Mouse (Mus musculus): Measurements from ENCODE around the gene Commd1.
A peak's percentile ranks its signal among the peaks of the same experiment; 100 is the strongest.

The Commd1 gene

GRCm38 (mm10) chr11:22885350-22885749 is 96.8 kb downstream of the Commd1 start:
- no peak for DNase-seq (ENCODE audit: low spot score)

GRCm38 (mm10) chr11:22883676-22884075 is 98.5 kb downstream of the Commd1 start:
- DNase-seq (ENCODE audit: low spot score): no peak

GRCm38 (mm10) chr11:22882926-22883325 is 99.3 kb downstream of the Commd1 start:
- DNase-seq (ENCODE audit: low spot score): no peak

- no peak for DNase-seq (ENCODE audit: low spot score)
These were observed 101.6 kb downstream of the Commd1 start for GRCm38 (mm10) chr11:22880383-22881172.

- DNase-seq (ENCODE audit: low spot score): no peak
These were observed 102.5 kb downstream of the Commd1 start for GRCm38 (mm10) chr11:22879645-22880044.

GRCm38 (mm10) chr11:22876680-22877330 is 105.4 kb downstream of the Commd1 start:
- no peak for DNase-seq (ENCODE audit: low spot score)

GRCm38 (mm10) chr11:22875279-22875678 is 106.9 kb downstream of the Commd1 start:
- no peak for DNase-seq (ENCODE audit: low spot score)

- no peak for DNase-seq (ENCODE audit: low spot score)
These were observed 107.4 kb downstream of the Commd1 start for GRCm38 (mm10) chr11:22874747-22875146.

GRCm38 (mm10) chr11:22873383-22873782 is 108.8 kb downstream of the Commd1 start:
- no peak for DNase-seq (ENCODE audit: low spot score)

GRCm38 (mm10) chr11:22872307-22872680 is 109.9 kb downstream of the Commd1 start:
- no peak for DNase-seq (ENCODE audit: low spot score)

GRCm38 (mm10) chr11:22871628-22872306 is 110.4 kb downstream of the Commd1 start:
- DNase-seq (ENCODE audit: low spot score): no peak

- no peak for DNase-seq (ENCODE audit: low spot score)
These were observed 113.6 kb downstream of the Commd1 start for GRCm38 (mm10) chr11:22868582-22868981.

- no peak for DNase-seq (ENCODE audit: low spot score)
These were observed 114.5 kb downstream of the Commd1 start for GRCm38 (mm10) chr11:22867691-22868090.

GRCm38 (mm10) chr11:22865635-22866246 is 116.4 kb downstream of the Commd1 start:
- DNase-seq (ENCODE audit: low spot score): no peak

GRCm38 (mm10) chr11:22864305-22865060 is 117.7 kb downstream of the Commd1 start:
- no peak for DNase-seq (ENCODE audit: low spot score)

GRCm38 (mm10) chr11:22863581-22863980 is 118.6 kb downstream of the Commd1 start:
- no peak for DNase-seq (ENCODE audit: low spot score)

- DNase-seq (ENCODE audit: low spot score): no peak
These were observed 120.9 kb downstream of the Commd1 start for GRCm38 (mm10) chr11:22861315-22861714.

- DNase-seq (ENCODE audit: low spot score): peak; percentile 38
These were observed 121.6 kb downstream of the Commd1 start, which contains the start of gene B3gnt2 for GRCm38 (mm10) chr11:22860335-22861227. TSS of gene B3gnt2 (minus strand) at chr11:22860961.

GRCm38 (mm10) chr11:22859633-22860334 is 122.4 kb downstream of the Commd1 start:
- DNase-seq (ENCODE audit: low spot score): peak; percentile 91

- no peak for DNase-seq (ENCODE audit: low spot score)
These were observed 122.9 kb downstream of the Commd1 start for GRCm38 (mm10) chr11:22859301-22859632.
